Mouse (Mus musculus) neural tube, embryonic 12.5 days (tissue): ENCODE measurements at regions not wholly inside any gene's neighbourhood (a gene's known extent, or its start where the extent isn't known, plus 50 kb on each side); places are given as distances from the start of the nearest gene placed in this dataset.

Experiments
- ATAC-seq: fragments of 200-750 bp; cut with Nextera tagmentation; 2 replicates; pipeline ENCODE4 v1.8.0; 2017; ENCODE audit warnings: low read depth, mild to moderate bottlenecking, moderate TSS enrichment, moderate library complexity; ENCODE audit not compliant: low FRiP score
- H3K27ac ChIP-seq: fragments of 300-500 bp; sonication (generic); 2 replicates; pipeline ENCODE4 v1.5.1; 2016
- H3K27me3 ChIP-seq: fragments of 300-500 bp; sonication (generic); replicated peaks from 2 replicates; pipeline ENCODE4 v1.6.1; 2016; ENCODE audit warnings: mild to moderate bottlenecking
- H3K36me3 ChIP-seq: fragments of 300-500 bp; sonication (generic); 2 replicates; pipeline ENCODE4 v1.6.1; 2016; ENCODE audit warnings: mild to moderate bottlenecking
- H3K4me1 ChIP-seq: fragments of 300-500 bp; sonication (generic); 2 replicates; pipeline ENCODE4 v1.6.1; 2016
- H3K4me2 ChIP-seq: fragments of 300-500 bp; sonication (generic); replicated peaks from 2 replicates; pipeline ENCODE4 v1.6.1; 2016; ENCODE audit warnings: mild to moderate bottlenecking
- H3K4me3 ChIP-seq: fragments of 300-500 bp; sonication (generic); 2 replicates; pipeline ENCODE4 v1.5.1; 2016
- H3K9ac ChIP-seq: fragments of 300-500 bp; sonication (generic); 2 replicates; pipeline ENCODE4 v1.6.1; 2016; ENCODE audit warnings: mild to moderate bottlenecking
- H3K9me3 ChIP-seq: fragments of 300-500 bp; sonication (generic); 2 replicates; pipeline ENCODE4 v1.6.1; 2016; ENCODE audit warnings: mild to moderate bottlenecking
- WGBS: fragments of 180-500 bp; shearing (Covaris S2); methylation state at CpG from one replicate; pipeline ENCODE4 v1.1.7; 2016; 5-methylcytosine and 5-hydroxymethylcytosine counted together

GRCm38 (mm10) chr5:37980692-37981091 is 57.9 kb upstream of the Stx18 start:
- no peak overlapping the region for H3K27ac ChIP-seq
- no peaks in the 10 kb centered on the region for H3K4me1 ChIP-seq
- no peak overlapping the region for H3K9ac ChIP-seq
- no peaks in the 10 kb centered on the region for H3K36me3 ChIP-seq
- no peaks in the 10 kb centered on the region for H3K27me3 ChIP-seq
- 86% methylated on average over 3 of the region's 3 CpGs for WGBS
- H3K9me3 ChIP-seq, result no peaks in the 10 kb centered on the region
- no peak overlapping the region for H3K4me3 ChIP-seq
- H3K4me2 ChIP-seq, result no peak overlapping the region
- ATAC-seq, result no peak

GRCm38 (mm10) chr5:37976943-37977434 is 61.6 kb upstream of the Stx18 start:
- WGBS, result 67% methylated on average over 4 of the region's 4 CpGs
- Histone ChIP-seq H3K9ac (no peak overlapping the region), H3K27me3 (no peaks in the 10 kb centered on the region)

DNA sequence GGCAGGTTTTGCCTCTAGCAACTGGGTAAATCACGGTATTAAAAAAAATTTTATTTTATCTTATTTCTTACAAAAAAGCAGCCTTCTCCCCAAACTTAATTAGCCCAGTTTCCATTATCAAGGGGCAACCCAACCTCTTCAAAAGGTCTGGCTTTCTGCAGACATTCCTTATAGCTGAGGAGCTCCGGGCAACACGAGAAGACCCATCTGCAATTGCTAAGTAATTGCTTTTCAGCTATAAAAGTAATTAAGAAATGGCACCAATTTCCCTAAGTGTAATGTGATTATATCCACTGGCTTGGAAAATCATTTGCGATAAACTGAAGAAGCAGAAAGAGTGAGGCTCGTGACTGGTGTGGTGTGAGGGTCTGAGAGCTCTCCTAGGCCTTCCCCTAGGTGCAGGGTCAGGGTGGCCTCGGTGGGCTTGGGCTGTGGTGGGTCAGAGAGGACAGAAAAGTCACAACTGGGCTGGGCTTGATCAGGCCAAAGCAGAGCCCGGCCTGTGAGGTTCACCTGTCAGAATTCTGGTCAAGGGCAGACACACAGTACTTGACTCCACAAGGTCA is 65.5 kb upstream of the Stx18 start:
- Histone ChIP-seq H3K9me3 (no peaks in the 10 kb centered on the region), H3K27ac (no peak overlapping the region), H3K27me3 (peaks cover 22% of the 10 kb centered on the region; the same call in 1 of the 2 replicates), H3K36me3 (no peaks in the 10 kb centered on the region), H3K4me1 (0 out of 2 replicates have a peak, but pooled peaks cover under 1% of the 10 kb centered on the region), H3K4me3 (no peak overlapping the region), H3K9ac (no peak overlapping the region), H3K4me2 (no peak overlapping the region)
- WGBS, result 67% methylated on average over 7 of the region's 7 CpGs
- ATAC-seq, result no peak

More at GRCm38 (mm10) chr5:37976943-37977434, 61.6 kb upstream of the Stx18 start:
- H3K4me2 ChIP-seq, result no peak overlapping the region
- no peak overlapping the region for H3K4me3 ChIP-seq
- no peak for ATAC-seq
- no peak overlapping the region for H3K27ac ChIP-seq
- H3K36me3 ChIP-seq, result no peaks in the 10 kb centered on the region
- no peaks in the 10 kb centered on the region for H3K9me3 ChIP-seq
- no peaks in the 10 kb centered on the region for H3K4me1 ChIP-seq

DNA sequence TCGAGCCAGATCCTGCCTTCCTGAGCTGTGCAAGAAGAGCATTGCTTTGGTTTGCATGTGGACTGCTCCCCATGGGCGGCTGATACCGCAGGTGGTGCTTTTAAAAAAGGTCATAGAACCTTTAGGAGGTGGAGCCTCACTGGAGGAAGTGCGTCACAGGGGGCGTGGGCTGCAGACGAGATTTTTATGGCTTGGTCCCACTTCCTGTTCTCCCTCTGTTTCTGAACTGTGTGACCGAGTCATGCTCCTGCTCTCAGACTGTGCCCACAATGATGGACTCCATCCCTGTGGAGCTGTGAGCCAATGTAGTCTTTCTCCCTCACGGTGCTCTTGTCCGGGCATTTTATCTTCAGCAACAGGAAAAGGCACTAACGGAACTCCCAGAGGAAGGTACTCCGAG is 66.8 kb upstream of the Stx18 start:
- Histone ChIP-seq H3K4me2 (no peak overlapping the region), H3K9me3 (no peaks in the 10 kb centered on the region), H3K27ac (no peak overlapping the region), H3K27me3 (peaks cover 36% of the 10 kb centered on the region), H3K4me1 (0 out of 2 replicates have a peak, but pooled peaks cover 9% of the 10 kb centered on the region), H3K4me3 (no peak overlapping the region), H3K9ac (no peak overlapping the region), H3K36me3 (no peaks in the 10 kb centered on the region)
- no peak for ATAC-seq
- 73% methylated on average over 11 of the region's 11 CpGs for WGBS

DNA sequence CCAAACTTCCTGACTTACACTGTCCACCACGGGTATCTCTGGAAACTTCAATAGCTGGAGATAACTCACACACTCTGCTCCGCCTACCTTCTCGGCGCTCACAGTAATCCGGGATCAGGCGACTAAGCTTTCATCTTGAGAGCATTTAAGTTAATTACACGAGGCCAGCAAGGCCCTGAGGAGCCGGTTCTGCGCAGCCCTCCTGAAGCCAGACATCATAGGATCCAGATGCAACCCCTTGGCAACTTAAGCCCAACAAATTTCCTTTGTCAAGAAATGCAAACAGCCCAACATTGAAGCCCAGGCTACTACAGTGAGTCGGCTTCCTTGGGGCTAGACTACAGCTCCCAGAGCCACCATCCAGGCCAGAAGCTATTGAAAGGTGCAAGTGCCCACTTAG is 69.9 kb upstream of the Stx18 start:
- Histone ChIP-seq H3K27ac (no peak overlapping the region), H3K4me2 (no peak overlapping the region), H3K9me3 (no peaks in the 10 kb centered on the region), H3K9ac (no peak overlapping the region), H3K4me1 (0 out of 2 replicates have a peak, but pooled peaks cover 9% of the 10 kb centered on the region), H3K4me3 (no peak overlapping the region), H3K27me3 (peaks cover 41% of the 10 kb centered on the region), H3K36me3 (no peaks in the 10 kb centered on the region)
- WGBS, result 16% methylated on average over 10 of the region's 10 CpGs
- no peak for ATAC-seq

DNA sequence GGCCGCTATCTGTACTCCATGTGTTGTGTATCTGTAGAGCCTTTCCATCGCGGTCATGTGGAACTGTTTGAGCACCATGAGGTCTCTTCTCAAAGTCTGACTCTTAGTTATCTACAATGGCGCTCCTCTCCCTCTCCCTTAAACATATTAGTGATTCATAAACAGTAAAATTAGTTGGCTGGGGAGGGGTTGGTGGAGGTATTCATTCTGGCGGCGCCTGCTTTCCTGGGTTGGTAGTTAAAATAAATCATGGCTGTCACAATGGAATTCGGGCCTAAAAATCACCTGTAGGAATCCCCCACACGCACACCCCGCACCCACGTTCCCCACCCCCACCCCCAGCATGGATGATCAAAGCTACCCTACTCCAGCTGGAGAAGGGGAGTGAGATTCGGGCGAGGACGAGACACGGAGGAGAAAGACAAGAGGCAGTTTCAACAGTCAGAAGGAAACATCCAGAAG is 70.6 kb upstream of the Stx18 start:
- Histone ChIP-seq H3K4me2 (peak overlapping the region; percentile 25), H3K27me3 (peaks cover 41% of the 10 kb centered on the region), H3K9me3 (no peaks in the 10 kb centered on the region), H3K27ac (no peak overlapping the region), H3K4me3 (no peak overlapping the region), H3K9ac (no peak overlapping the region), H3K36me3 (no peaks in the 10 kb centered on the region), H3K4me1 (0 out of 2 replicates have a peak, but pooled peaks cover 9% of the 10 kb centered on the region)
- no peak for ATAC-seq
- 7% methylated on average over 14 of the region's 14 CpGs for WGBS

DNA sequence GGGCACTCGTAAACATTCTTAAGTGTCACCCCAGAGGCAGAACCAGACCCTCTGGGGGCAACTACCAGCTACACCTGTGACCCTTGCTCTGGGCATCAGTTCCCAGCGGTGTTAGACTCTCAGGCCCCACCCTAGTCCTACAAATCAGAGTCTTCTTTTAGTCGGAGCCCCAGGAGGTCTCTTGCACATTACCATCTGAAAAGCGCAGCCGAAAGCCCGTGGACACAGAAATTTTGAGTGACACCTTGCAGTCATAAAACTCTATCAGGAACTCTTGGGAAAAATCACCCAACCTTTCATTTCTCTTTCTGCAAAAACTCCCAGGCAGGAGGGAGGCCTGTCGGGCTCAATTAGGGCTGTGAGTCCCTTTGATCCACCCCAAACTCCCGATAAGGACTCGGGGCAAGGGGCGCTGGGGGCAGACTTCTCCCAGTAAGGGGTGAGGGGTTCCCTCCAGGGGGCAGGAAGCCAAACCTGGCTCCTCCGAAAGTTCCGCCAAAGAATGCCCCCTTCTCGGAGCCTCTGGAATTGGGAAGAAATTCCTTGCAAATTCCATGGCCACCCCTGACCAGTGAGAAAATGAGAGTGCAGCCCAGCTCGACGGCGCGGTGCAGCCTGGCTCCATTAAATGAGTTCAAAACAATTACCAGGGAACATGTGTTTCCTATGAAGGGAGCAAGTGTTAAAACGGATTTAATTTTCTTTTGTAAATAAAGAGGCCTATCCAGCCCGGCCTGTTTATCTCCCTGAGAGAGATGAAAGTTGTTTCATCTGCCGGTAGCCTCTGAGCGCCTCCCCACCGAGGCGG is 71.2 kb upstream of the Stx18 start:
- ATAC-seq, result no peak
- H3K9me3 ChIP-seq, result no peaks in the 10 kb centered on the region
- H3K4me3 ChIP-seq, result no peak overlapping the region
- no peaks in the 10 kb centered on the region for H3K36me3 ChIP-seq
- H3K9ac ChIP-seq, result no peak overlapping the region
- H3K4me2 ChIP-seq, result peak overlapping the region; percentile 25; the same call in 1 of the 2 replicates
- 0 out of 2 replicates have a peak, but pooled peaks cover 9% of the 10 kb centered on the region for H3K4me1 ChIP-seq
- H3K27me3 ChIP-seq, result peaks cover 41% of the 10 kb centered on the region
- 5% methylated on average over 23 of the region's 23 CpGs for WGBS
- no peak overlapping the region for H3K27ac ChIP-seq

DNA sequence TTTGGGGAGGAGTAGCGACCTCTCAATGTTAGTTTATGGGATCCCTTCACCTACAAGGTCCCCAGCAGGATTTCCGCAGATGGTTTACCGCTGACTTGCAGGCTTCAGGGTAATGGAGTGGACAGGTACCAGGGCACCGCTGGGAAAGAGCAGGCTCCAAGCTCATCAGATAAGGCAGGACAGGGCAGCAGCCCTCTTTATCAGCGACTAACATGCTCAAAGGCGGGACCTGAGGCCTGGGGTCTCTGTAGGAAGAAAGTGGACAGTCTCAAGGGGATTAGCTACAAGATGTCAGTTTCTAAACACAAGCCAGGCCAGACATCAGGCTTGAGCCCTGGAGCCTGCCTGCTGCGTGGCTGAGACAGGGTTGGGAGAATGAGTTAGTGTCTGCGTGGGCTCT is 74.9 kb upstream of the Stx18 start:
- 0 out of 2 replicates have a peak, but pooled peaks cover 9% of the 10 kb centered on the region for H3K4me1 ChIP-seq
- no peak overlapping the region for H3K4me2 ChIP-seq
- H3K27ac ChIP-seq, result no peak overlapping the region
- ATAC-seq, result no peak
- H3K27me3 ChIP-seq, result peaks cover 23% of the 10 kb centered on the region
- no peak overlapping the region for H3K9ac ChIP-seq
- WGBS, result 82% methylated on average over 8 of the region's 8 CpGs
- H3K36me3 ChIP-seq, result no peaks in the 10 kb centered on the region
- H3K9me3 ChIP-seq, result no peaks in the 10 kb centered on the region
- no peak overlapping the region for H3K4me3 ChIP-seq

DNA sequence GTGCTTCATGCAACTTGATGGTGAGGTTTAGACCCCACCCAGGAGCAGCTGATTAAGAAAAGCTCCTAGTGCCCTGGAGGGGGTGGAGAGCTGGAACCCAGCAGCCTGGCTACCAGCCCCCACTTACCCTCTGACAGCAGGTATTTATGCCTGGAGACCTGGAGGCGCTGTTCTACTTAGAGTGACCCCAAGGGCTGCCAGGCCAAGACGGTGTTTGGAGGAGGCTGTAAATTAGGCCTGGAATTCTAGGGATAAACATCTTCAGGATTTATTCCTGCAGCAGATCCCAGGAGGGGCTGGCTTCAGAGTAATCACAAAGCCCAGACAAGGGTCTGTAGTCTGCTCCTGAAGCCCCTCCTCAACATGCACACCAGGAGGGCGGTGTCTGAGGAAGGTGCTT is 76.0 kb upstream of the Stx18 start:
- WGBS, result 41% methylated on average over 3 of the region's 3 CpGs
- Histone ChIP-seq H3K27ac (no peak overlapping the region), H3K4me1 (0 out of 2 replicates have a peak, but pooled peaks cover 4% of the 10 kb centered on the region)

GRCm38 (mm10) chr5:37960216-37960615 is 78.3 kb upstream of the Stx18 start:
- Histone ChIP-seq H3K9me3 (no peaks in the 10 kb centered on the region), H3K27me3 (no peaks in the 10 kb centered on the region; the same call in 1 of the 2 replicates), H3K4me3 (no peak overlapping the region), H3K27ac (no peak overlapping the region), H3K9ac (no peak overlapping the region), H3K4me2 (no peak overlapping the region), H3K36me3 (no peaks in the 10 kb centered on the region), H3K4me1 (no peaks in the 10 kb centered on the region)
- no peak for ATAC-seq
- WGBS, result 81% methylated on average over 7 of the region's 7 CpGs

More for the DNA sequence above, 76.0 kb upstream of the Stx18 start:
- Histone ChIP-seq H3K4me2 (no peak overlapping the region), H3K9me3 (no peaks in the 10 kb centered on the region), H3K9ac (no peak overlapping the region), H3K36me3 (no peaks in the 10 kb centered on the region), H3K4me3 (no peak overlapping the region), H3K27me3 (peaks cover 13% of the 10 kb centered on the region)
- no peak for ATAC-seq

DNA sequence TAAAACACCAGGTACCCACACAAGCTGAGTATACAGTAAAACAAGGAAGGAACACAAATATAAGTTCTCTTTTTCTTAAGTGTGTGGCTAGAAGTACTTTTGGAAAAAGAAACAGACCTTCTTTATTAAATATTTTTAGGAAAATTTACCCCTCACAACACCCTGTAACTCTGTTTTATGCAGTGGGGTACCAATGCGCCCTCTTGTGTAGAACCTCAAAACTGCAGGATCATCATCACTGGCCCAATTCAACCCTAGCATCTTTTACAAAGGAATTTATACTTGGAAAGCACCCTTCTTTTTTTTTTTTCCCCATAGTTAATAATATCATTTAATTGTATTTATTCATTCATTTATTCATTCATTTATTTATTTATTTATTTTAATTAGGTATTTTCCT is 86.4 kb upstream of the Stx18 start:
- no peak overlapping the region for H3K27ac ChIP-seq
- no peaks in the 10 kb centered on the region for H3K9me3 ChIP-seq
- no peak overlapping the region for H3K4me2 ChIP-seq
- H3K27me3 ChIP-seq, result no peaks in the 10 kb centered on the region
- no peaks in the 10 kb centered on the region for H3K36me3 ChIP-seq
- ATAC-seq, result no peak
- H3K4me1 ChIP-seq, result no peaks in the 10 kb centered on the region
- no peak overlapping the region for H3K4me3 ChIP-seq
- H3K9ac ChIP-seq, result no peak overlapping the region
- WGBS, result 0% methylated on average over 1 of the region's 1 CpGs

GRCm38 (mm10) chr5:37932760-37933122 is 105.8 kb upstream of the Stx18 start:
- Histone ChIP-seq H3K4me2 (no peak overlapping the region), H3K27me3 (no peaks in the 10 kb centered on the region; the same call in 1 of the 2 replicates), H3K36me3 (no peaks in the 10 kb centered on the region), H3K4me3 (no peak overlapping the region), H3K4me1 (no peaks in the 10 kb centered on the region), H3K9me3 (no peaks in the 10 kb centered on the region), H3K9ac (no peak overlapping the region), H3K27ac (no peak overlapping the region)
- WGBS, result 75% methylated on average over 2 of the region's 2 CpGs
- no peak for ATAC-seq
